Mouse (Mus musculus): ENCODE results near the gene Zfp781. TPM values are rescaled to one million over a fixed set of nuclear protein-coding genes. Genes with fewer than 3 reads are reported as not detected.
"Not testable (repeated sequence)": the region's sequence is repeated elsewhere in the genome, so short reads cannot be mapped to it uniquely, and the experiment has no call there.

The Zfp781 gene
- polyA plus RNA-seq (2014; fragmentation: Nextera tagmentation; extraction: Ambion mirVana): 6.4 and 7.2 TPM in 2 replicates

DNA sequence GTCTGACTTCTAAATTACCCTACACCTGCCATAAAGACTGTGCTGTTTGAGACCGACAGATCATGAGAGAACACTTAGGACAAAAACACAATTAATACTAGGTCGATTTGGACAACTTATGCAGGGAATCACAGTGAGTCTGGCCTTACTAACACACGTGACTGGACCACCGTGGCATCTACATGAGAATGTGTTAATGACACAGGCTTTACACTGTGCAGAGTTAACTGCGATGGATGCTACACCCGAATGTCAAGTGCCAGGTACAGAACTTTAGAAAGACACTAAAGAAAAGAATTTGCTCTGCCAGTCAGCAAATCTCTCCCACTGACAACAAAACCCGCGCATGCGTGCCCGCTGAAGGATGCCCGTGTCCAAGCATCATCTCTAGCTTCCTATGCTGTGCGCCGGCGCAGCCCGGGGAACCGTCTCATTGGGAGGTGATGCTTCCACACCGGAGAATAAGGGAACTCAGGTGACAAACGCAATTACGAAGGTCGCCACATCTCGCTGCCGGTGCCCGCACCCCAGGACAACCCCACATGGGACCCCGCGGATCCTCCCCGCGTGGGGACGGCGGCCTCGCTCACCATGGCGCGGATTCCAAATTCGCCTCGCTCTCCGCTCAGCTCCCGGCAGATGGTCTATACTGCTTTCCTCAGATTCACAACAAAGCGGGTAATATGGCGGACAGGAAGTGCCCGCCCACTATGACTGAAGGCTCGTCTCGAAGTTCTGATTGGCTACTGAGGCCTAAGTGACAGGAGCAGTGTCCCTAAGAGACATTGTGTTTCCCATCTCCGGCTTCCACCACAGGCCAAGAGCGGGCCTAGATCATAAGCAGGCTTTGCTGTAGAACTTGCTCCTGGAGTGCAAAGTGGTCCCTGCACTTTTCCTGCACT, at the start of gene Zfp781:
Gene Zfp781 (minus strand): TSS at position 639 of the 902 bp plus-strand sequence.
- WGBS: no CpG with 5 or more reads among the region's 43 CpGs
- not testable (repeated sequence) for H3K4me1 ChIP-seq (ENCODE audit: insufficient read depth); H3K9me3 ChIP-seq (ENCODE audit: low read depth, low read length); H3K4me2 ChIP-seq; H3K4me3 ChIP-seq (ENCODE audit: low read depth, low read length); H3K27me3 ChIP-seq (ENCODE audit: insufficient read depth, low read length); H3K27ac ChIP-seq (ENCODE audit: low read depth); H3K9ac ChIP-seq; DNase-seq; H3K36me3 ChIP-seq (ENCODE audit: insufficient read depth)
- peak; percentile 98 for ATAC-seq (ENCODE audit: insufficient read depth)

GRCm38 (mm10) chr10:81978365-81979003, 48.2 kb upstream of the Zfp781 start:
- ATAC-seq (ENCODE audit: insufficient read depth): peak; percentile 75; the same call in 1 of the 2 replicates
- H3K27ac ChIP-seq (ENCODE audit: low read depth); H3K4me3 ChIP-seq (ENCODE audit: low read depth, low read length); H3K9ac ChIP-seq; H3K27me3 ChIP-seq (ENCODE audit: insufficient read depth, low read length); H3K9me3 ChIP-seq (ENCODE audit: low read depth, low read length); H3K4me2 ChIP-seq; H3K36me3 ChIP-seq (ENCODE audit: insufficient read depth); DNase-seq; H3K4me1 ChIP-seq (ENCODE audit: insufficient read depth): not testable (repeated sequence)
- no CpG with 5 or more reads among the region's 44 CpGs for WGBS

GRCm38 (mm10) chr10:81930744-81931118, 451 bp upstream of the Zfp781 start:
- not testable (repeated sequence) for DNase-seq; H3K4me2 ChIP-seq; H3K36me3 ChIP-seq (ENCODE audit: insufficient read depth); H3K9ac ChIP-seq; H3K4me1 ChIP-seq (ENCODE audit: insufficient read depth); H3K4me3 ChIP-seq (ENCODE audit: low read depth, low read length); H3K9me3 ChIP-seq (ENCODE audit: low read depth, low read length); H3K27ac ChIP-seq (ENCODE audit: low read depth); H3K27me3 ChIP-seq (ENCODE audit: insufficient read depth, low read length)
- peak; percentile 63; the same call in 1 of the 2 replicates for ATAC-seq (ENCODE audit: insufficient read depth)
- no CpG with 5 or more reads among the region's 3 CpGs for WGBS

- not testable (repeated sequence) for H3K36me3 ChIP-seq (ENCODE audit: insufficient read depth); H3K4me2 ChIP-seq; H3K27ac ChIP-seq (ENCODE audit: low read depth); H3K9me3 ChIP-seq (ENCODE audit: low read depth, low read length); H3K27me3 ChIP-seq (ENCODE audit: insufficient read depth, low read length); H3K9ac ChIP-seq; H3K4me3 ChIP-seq (ENCODE audit: low read depth, low read length); DNase-seq; H3K4me1 ChIP-seq (ENCODE audit: insufficient read depth)
- peak; percentile 100 for ATAC-seq (ENCODE audit: insufficient read depth)
- WGBS: 30% methylated on average over 4 of the region's 49 CpGs
Observed at GRCm38 (mm10) chr10:81863409-81864407, 66.6 kb downstream of the Zfp781 start, which contains the start of gene Gm32687. Gene Gm32687 (plus strand): TSS chr10:81863934.

Other genes starting within 250 kb of the Zfp781 start
- 18.1 and 22.9 TPM in 2 replicates for gene Zfp433, start 225.7 kb downstream of the Zfp781 start, polyA plus RNA-seq (2014; fragmentation: Nextera tagmentation; extraction: Ambion mirVana)
- 14.2 and 14.4 TPM in 2 replicates for gene Gm3055, start 159.3 kb downstream of the Zfp781 start, polyA plus RNA-seq (2014; fragmentation: Nextera tagmentation; extraction: Ambion mirVana)
- gene Gm4767, start 118.3 kb downstream of the Zfp781 start, polyA plus RNA-seq (2014; fragmentation: Nextera tagmentation; extraction: Ambion mirVana): 3.6 and 4.0 TPM in 2 replicates
- gene Gm32687, start 66.5 kb downstream of the Zfp781 start, polyA plus RNA-seq (2014; fragmentation: Nextera tagmentation; extraction: Ambion mirVana): 10.5 and 11.1 TPM in 2 replicates
- 13.5 and 15.7 TPM in 2 replicates for gene Zfp873, start 117.6 kb upstream of the Zfp781 start, polyA plus RNA-seq (2014; fragmentation: Nextera tagmentation; extraction: Ambion mirVana)
- 6.9 and 7.2 TPM in 2 replicates for gene BC024063, start 152.9 kb upstream of the Zfp781 start, polyA plus RNA-seq (2014; fragmentation: Nextera tagmentation; extraction: Ambion mirVana)
- 5.8 and 7.5 TPM in 2 replicates for gene AU041133, start 197.5 kb upstream of the Zfp781 start, polyA plus RNA-seq (2014; fragmentation: Nextera tagmentation; extraction: Ambion mirVana)

Data from lung, embryonic 14.5 days (tissue).